Mouse (Mus musculus) myocyte (in vitro differentiated cells): ENCODE results near the gene Ciart. TPM values are rescaled to one million over a fixed set of nuclear protein-coding genes. Genes with fewer than 3 reads are reported as not detected.

ENCODE experiments used
- H3K27me3 ChIP-seq: one replicate; pipeline ENCODE4 v1.6.1; 2011; ENCODE audit not compliant: control insufficient read depth, insufficient read depth, insufficient read length
- H3K36me3 ChIP-seq: one replicate; pipeline ENCODE4 v1.6.1; 2011; ENCODE audit not compliant: control insufficient read depth, insufficient read depth
- H3K4me2 ChIP-seq: one replicate; pipeline ENCODE4 v1.6.1; 2011; ENCODE audit warnings: low read depth, control low read depth
- H3K4me3 ChIP-seq: one replicate; pipeline ENCODE4 v1.5.1; 2011; ENCODE audit warnings: mild to moderate bottlenecking, control low read depth, moderate library complexity
- H3K79me2 ChIP-seq: one replicate; pipeline ENCODE4 v1.6.1; 2011; ENCODE audit not compliant: control insufficient read depth, insufficient read depth
- H3ac ChIP-seq: one replicate; pipeline ENCODE4 v1.6.1; 2011; ENCODE audit not compliant: control insufficient read depth, insufficient read length
- CEBPB ChIP-seq: IDR thresholded peaks from 2 replicates; pipeline ENCODE4 v1.6.1; 2011; ENCODE audit warnings: mild to moderate bottlenecking, moderate library complexity; ENCODE audit not compliant: poor library complexity, insufficient read depth, severe bottlenecking
- E2F4 ChIP-seq: IDR thresholded peaks from one replicate; pipeline ENCODE4 v1.6.1; 2011; ENCODE audit warnings: mild to moderate bottlenecking, control low read depth, moderate library complexity; ENCODE audit not compliant: insufficient read depth
- MAX ChIP-seq: IDR thresholded peaks from one replicate; pipeline ENCODE4 v1.6.1; 2011; ENCODE audit warnings: low read depth, mild to moderate bottlenecking, control low read depth
- MYOD1 ChIP-seq, 3 experiments: IDR thresholded peaks; one replicate each; pipeline ENCODE4 v1.6.1; 2011; ENCODE audit warnings: control low read depth in 2 of 3, low read depth in 2 of 3, mild to moderate bottlenecking in 2 of 3, moderate library complexity in 1 of 3; ENCODE audit not compliant: insufficient read length in 2 of 3, control insufficient read depth in 1 of 3
- MYOG ChIP-seq, 3 experiments: IDR thresholded peaks; one replicate each; pipeline ENCODE4 v1.6.1; 2011; ENCODE audit warnings: control low read depth in 2 of 3, low read depth in 2 of 3, mild to moderate bottlenecking in 2 of 3; ENCODE audit not compliant: insufficient read length in 2 of 3, control insufficient read depth in 1 of 3, insufficient read depth in 1 of 3
- POLR2A ChIP-seq: IDR thresholded peaks from one replicate; pipeline ENCODE4 v1.6.1; 2011; ENCODE audit warnings: low read depth, mild to moderate bottlenecking, control low read depth, moderate library complexity; ENCODE audit not compliant: insufficient read length
- POLR2AphosphoS2 ChIP-seq: IDR thresholded peaks from one replicate; pipeline ENCODE4 v1.6.1; 2011; ENCODE audit warnings: low read depth, control low read depth; ENCODE audit not compliant: insufficient read length
- REST ChIP-seq: IDR thresholded peaks from one replicate; pipeline ENCODE4 v1.6.1; 2011; ENCODE audit warnings: mild to moderate bottlenecking, control low read depth, moderate library complexity; ENCODE audit not compliant: insufficient read depth, insufficient read length
- SRF ChIP-seq: IDR thresholded peaks from one replicate; pipeline ENCODE4 v1.6.1; 2011; ENCODE audit warnings: low read depth; ENCODE audit not compliant: control insufficient read depth, insufficient read length
- TCF12 ChIP-seq: IDR thresholded peaks from one replicate; pipeline ENCODE4 v1.6.1; 2011; ENCODE audit warnings: mild to moderate bottlenecking, control low read depth; ENCODE audit not compliant: poor library complexity, insufficient read depth, severe bottlenecking
- TCF3 ChIP-seq: IDR thresholded peaks from one replicate; pipeline ENCODE4 v1.6.1; 2011; ENCODE audit warnings: low read depth, control low read depth; ENCODE audit not compliant: insufficient read length
- USF1 ChIP-seq: IDR thresholded peaks from one replicate; pipeline ENCODE4 v1.6.1; 2011; ENCODE audit warnings: low read depth, mild to moderate bottlenecking, control low read depth, moderate library complexity
- polyA plus RNA-seq: library from polyadenylated mRNA; unstranded; fragments of >200 nt; fragmentation: generic; extraction: Trizol; gene quantifications from one replicate; pipeline ENCODE4 v1.2.1, GENCODE M21; 2012; ENCODE audit warnings: missing spikeins

The Ciart gene
- polyA plus RNA-seq, 1 experiment, result 22.4 TPM

DNA sequence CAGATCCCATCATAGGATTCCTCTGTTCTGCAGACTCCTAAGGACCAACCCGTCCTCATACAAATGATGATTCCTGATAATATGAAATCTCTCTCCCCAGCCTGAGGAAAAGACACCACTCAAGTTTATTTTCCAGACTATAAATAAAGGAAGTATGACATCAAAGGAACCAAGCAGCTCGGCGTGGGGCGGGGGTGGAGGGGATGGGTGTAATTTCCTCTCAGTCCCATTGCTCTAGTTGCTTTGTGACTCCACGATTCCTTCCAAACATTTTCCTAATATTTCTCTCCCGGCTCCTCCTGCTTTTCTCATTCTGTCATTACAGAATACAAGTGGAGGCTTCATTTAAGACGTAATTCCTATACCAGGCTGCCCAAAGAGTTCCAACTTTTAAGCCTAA is 11.1 kb upstream of the Ciart start:
- Histone ChIP-seq H3K36me3 (peaks cover 1% of the 10 kb centered on the region), H3K4me2 (peak overlapping the region; percentile 91), H3K4me3 (peak overlapping the region; percentile 81), H3ac (no peak overlapping the region), H3K27me3 (no peaks in the 10 kb centered on the region), H3K79me2 (peaks cover 14% of the 10 kb centered on the region)
- no peak for TF ChIP-seq TCF3
- TF ChIP-seq USF1, result no peak
- no peak for TF ChIP-seq CEBPB
- no peak for TF ChIP-seq MYOG (IDR thresholded peaks at IDR 0.05; ENCODE audit: control insufficient read depth in 1 of 3, insufficient read depth in 1 of 3, insufficient read length in 2 of 3, low read depth in 2 of 3)
- TF ChIP-seq SRF, result no peak
- no peak for TF ChIP-seq POLR2AphosphoS2
- TF ChIP-seq MYOD1 (IDR thresholded peaks at IDR 0.05; ENCODE audit: control insufficient read depth in 1 of 3, insufficient read length in 2 of 3, low read depth in 2 of 3), result no peak
- TF ChIP-seq REST, result no peak
- TF ChIP-seq E2F4, result no peak
- no peak for TF ChIP-seq MAX
- no peak for TF ChIP-seq POLR2A
- no peak for TF ChIP-seq TCF12

DNA sequence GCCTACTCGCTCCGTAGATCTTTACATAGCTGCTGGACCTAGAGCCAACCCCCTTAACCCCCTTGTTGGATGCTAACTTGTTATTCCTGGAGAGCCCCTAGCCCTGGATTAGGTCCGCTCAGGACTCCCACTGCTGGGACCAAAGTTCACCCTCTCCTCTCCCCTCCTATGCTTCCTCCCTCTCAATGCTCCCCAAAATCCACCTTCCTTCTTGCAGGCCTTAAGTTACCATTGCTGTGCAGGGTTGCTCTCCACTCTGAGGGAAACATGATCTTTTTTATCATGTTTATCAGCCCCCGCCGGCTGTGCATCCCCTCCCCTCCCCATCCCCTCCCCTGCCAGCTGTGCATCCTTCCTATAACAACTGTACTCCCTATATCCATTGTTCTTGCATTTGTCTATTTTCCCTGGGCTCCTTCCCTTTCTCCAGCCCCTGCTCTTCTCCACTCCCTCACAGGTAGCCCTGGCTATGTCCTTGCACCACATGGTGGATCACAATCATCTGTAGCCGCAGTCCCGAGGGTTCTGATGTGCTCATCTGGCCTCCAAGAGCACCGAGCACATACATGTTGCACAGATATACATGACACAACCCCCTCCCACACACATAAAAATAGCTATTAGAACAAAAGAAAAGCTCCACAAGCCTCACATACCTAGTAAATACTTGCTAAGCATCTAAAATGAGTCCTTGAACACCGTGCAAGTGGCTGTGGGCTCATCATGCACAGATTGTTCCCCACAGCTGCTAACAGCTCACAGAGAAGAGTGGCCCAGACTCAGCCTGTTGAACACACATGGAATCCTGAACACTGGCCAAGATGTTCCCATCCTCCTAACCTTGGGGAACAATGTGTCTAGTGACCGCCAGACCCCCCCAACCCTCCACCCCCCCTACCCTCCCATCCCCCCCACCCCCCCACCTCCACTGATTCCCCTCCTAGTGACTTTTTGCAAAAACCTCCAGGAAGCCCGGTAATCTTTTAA is 10.3 kb upstream of the Ciart start:
- peaks cover 14% of the 10 kb centered on the region for H3K79me2 ChIP-seq
- peak overlapping the region; percentile 81 for H3K4me3 ChIP-seq
- H3K4me2 ChIP-seq, result peak overlapping the region; percentile 91
- no peaks in the 10 kb centered on the region for H3K27me3 ChIP-seq
- H3K36me3 ChIP-seq, result peaks cover 4% of the 10 kb centered on the region
- no peak for TF ChIP-seq MYOD1 (IDR thresholded peaks at IDR 0.05; ENCODE audit: control insufficient read depth in 1 of 3, insufficient read length in 2 of 3, low read depth in 2 of 3)
- no peak for TF ChIP-seq USF1
- no peak for TF ChIP-seq POLR2AphosphoS2
- no peak overlapping the region for H3ac ChIP-seq

DNA sequence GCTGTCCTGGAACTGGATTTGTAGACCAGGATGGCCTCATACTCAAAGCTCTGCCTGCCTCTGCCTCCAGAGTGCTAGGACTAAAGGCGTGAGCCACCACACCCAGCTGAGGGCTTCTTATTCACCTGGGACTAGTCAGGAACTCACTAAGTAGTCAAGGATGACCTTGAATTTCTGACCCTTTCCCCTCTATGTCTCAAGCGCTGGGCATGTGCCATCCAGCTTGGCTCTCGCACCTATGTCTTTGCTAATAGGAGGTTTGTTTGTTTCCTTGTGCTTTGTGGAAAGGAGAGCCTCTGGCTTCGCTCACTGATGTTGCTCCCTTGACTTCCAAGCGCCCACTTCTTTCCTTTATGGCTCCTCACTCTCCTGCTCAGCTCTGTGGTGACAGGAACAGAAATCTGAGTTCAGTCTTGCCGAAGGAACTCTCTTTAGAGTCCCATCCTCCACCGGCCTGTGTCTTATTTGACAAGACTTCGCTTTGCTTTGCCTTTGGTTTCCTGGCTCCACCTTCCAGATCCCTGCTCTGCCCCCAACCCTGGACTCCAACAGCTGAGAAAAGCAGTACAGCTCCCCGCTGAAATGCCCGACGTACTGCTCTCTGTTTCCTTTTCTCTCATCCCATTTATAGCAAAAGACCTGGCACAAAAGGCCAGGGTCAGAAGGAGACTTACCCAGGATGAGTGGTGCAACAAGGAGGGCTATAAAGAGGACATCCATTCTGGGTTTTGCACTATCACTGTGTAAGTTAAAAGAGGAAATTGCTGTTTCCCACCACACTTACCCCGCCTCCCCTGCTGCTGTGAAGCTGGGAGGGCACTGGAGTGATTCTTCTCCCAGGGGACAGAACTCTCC is 9.4 kb upstream of the Ciart start, which contains the start of gene BC028528:
BC028528 (minus strand) TSS at position 795 of the 855 bp plus-strand sequence.
- H3K4me3 ChIP-seq, result peak within 1 kb of the TSS; percentile 81
- H3K79me2 ChIP-seq, result peaks cover 14% of the 10 kb centered on the region
- H3K36me3 ChIP-seq, result peaks cover 4% of the 10 kb centered on the region
- H3K27me3 ChIP-seq, result no peaks in the 10 kb centered on the region
- H3K4me2 ChIP-seq, result peak within 1 kb of the TSS; percentile 91
- TF ChIP-seq USF1 (no peak), E2F4 (no peak), MAX (no peak), CEBPB (no peak), TCF3 (no peak), MYOD1 (IDR thresholded peaks at IDR 0.05; ENCODE audit: control insufficient read depth in 1 of 3, insufficient read length in 2 of 3, low read depth in 2 of 3) (no peak), REST (no peak), POLR2AphosphoS2 (no peak), POLR2A (no peak), MYOG (IDR thresholded peaks at IDR 0.05; ENCODE audit: control insufficient read depth in 1 of 3, insufficient read depth in 1 of 3, insufficient read length in 2 of 3, low read depth in 2 of 3) (no peak), TCF12 (no peak)
- no peak within 1 kb of the TSS for H3ac ChIP-seq

DNA sequence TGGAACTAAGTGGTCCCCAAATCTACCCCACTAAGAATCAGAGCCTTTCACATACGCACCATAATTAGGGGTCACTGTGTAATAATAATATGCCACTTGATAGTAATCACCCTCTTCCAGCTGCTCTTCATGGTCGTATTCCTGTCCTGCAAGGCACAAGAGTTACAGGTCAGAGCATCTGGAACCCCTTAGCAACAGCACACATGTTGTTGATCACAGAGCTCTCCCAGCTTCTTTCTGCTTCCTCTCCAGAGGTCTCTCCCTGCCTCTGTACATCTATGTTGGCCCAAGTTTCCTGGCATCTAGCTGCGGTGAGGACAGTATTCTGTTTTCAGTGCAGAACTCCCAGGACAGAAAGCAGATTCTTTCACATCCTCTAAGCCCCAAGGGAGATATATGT is 7.6 kb upstream of the Ciart start:
- Histone ChIP-seq H3ac (no peak overlapping the region), H3K4me3 (no peak overlapping the region), H3K79me2 (peaks cover 8% of the 10 kb centered on the region), H3K36me3 (peaks cover 4% of the 10 kb centered on the region), H3K4me2 (no peak overlapping the region), H3K27me3 (no peaks in the 10 kb centered on the region)
- TF ChIP-seq MYOG (IDR thresholded peaks at IDR 0.05; ENCODE audit: control insufficient read depth in 1 of 3, insufficient read depth in 1 of 3, insufficient read length in 2 of 3, low read depth in 2 of 3) (no peak), TCF12 (no peak), USF1 (no peak), POLR2AphosphoS2 (no peak), MAX (no peak), SRF (no peak), TCF3 (no peak), REST (no peak), E2F4 (no peak), MYOD1 (IDR thresholded peaks at IDR 0.05; ENCODE audit: control insufficient read depth in 1 of 3, insufficient read length in 2 of 3, low read depth in 2 of 3) (no peak), CEBPB (no peak), POLR2A (no peak)
